Mouse (Mus musculus): ENCODE data around the gene Lamc3.

The Lamc3 gene

GRCm38 (mm10) chr2:31935054-31935453 is 48.0 kb downstream of the Lamc3 start:
- DNase-seq (ENCODE audit: low spot score): no peak

- no peak for DNase-seq (ENCODE audit: low spot score)
Measured at GRCm38 (mm10) chr2:31938298-31938697, 51.2 kb downstream of the Lamc3 start.

GRCm38 (mm10) chr2:31943011-31943410 is 55.9 kb downstream of the Lamc3 start:
- no peak for DNase-seq (ENCODE audit: low spot score)

- DNase-seq (ENCODE audit: low spot score): no peak
Measured at GRCm38 (mm10) chr2:31945580-31945979, 58.5 kb downstream of the Lamc3 start.

GRCm38 (mm10) chr2:31948392-31948791 is 61.3 kb downstream of the Lamc3 start:
- DNase-seq (ENCODE audit: low spot score): no peak

- DNase-seq (ENCODE audit: low spot score): no peak
Measured at GRCm38 (mm10) chr2:31948801-31949200, 61.7 kb downstream of the Lamc3 start.

GRCm38 (mm10) chr2:31950058-31950871 is 63.2 kb downstream of the Lamc3 start, which contains the start of gene Aif1l:
Aif1l (plus strand) TSS chr2:31950139.
- no peak for DNase-seq (ENCODE audit: low spot score)

GRCm38 (mm10) chr2:31950966-31951365 is 63.9 kb downstream of the Lamc3 start:
- no peak for DNase-seq (ENCODE audit: low spot score)

GRCm38 (mm10) chr2:31952236-31952635 is 65.1 kb downstream of the Lamc3 start:
- DNase-seq (ENCODE audit: low spot score): no peak

- no peak for DNase-seq (ENCODE audit: low spot score)
Measured at GRCm38 (mm10) chr2:31952725-31953124, 65.6 kb downstream of the Lamc3 start.

GRCm38 (mm10) chr2:31953687-31954086 is 66.6 kb downstream of the Lamc3 start:
- no peak for DNase-seq (ENCODE audit: low spot score)

GRCm38 (mm10) chr2:31954779-31955181 is 67.7 kb downstream of the Lamc3 start:
- DNase-seq (ENCODE audit: low spot score): no peak

- DNase-seq (ENCODE audit: low spot score): no peak
Measured at GRCm38 (mm10) chr2:31955686-31956085, 68.6 kb downstream of the Lamc3 start.

- no peak for DNase-seq (ENCODE audit: low spot score)
Measured at GRCm38 (mm10) chr2:31957211-31957610, 70.1 kb downstream of the Lamc3 start.

GRCm38 (mm10) chr2:31960986-31961385 is 73.9 kb downstream of the Lamc3 start:
- DNase-seq (ENCODE audit: low spot score): no peak

GRCm38 (mm10) chr2:31961791-31962222 is 74.7 kb downstream of the Lamc3 start:
- DNase-seq (ENCODE audit: low spot score): no peak

- no peak for DNase-seq (ENCODE audit: low spot score)
Measured at GRCm38 (mm10) chr2:31962501-31963224, 75.6 kb downstream of the Lamc3 start.

- DNase-seq (ENCODE audit: low spot score): no peak
Measured at GRCm38 (mm10) chr2:31963491-31963890, 76.4 kb downstream of the Lamc3 start.

- DNase-seq (ENCODE audit: low spot score): no peak
Measured at GRCm38 (mm10) chr2:31964191-31964590, 77.1 kb downstream of the Lamc3 start.

- no peak for DNase-seq (ENCODE audit: low spot score)
Measured at GRCm38 (mm10) chr2:31965110-31965509, 78.0 kb downstream of the Lamc3 start.

GRCm38 (mm10) chr2:31966801-31967200 is 79.7 kb downstream of the Lamc3 start:
- DNase-seq (ENCODE audit: low spot score): no peak

- no peak for DNase-seq (ENCODE audit: low spot score)
Measured at GRCm38 (mm10) chr2:31972589-31972988, 85.5 kb downstream of the Lamc3 start.

GRCm38 (mm10) chr2:31974141-31974808 is 87.2 kb downstream of the Lamc3 start, which contains the start of gene Nup214:
Nup214 (plus strand) TSS chr2:31974436.
- DNase-seq (ENCODE audit: low spot score): peak; percentile 96
